Mouse (Mus musculus): Measurements from ENCODE around the gene Fut9. TPM values are rescaled to one million over a fixed set of nuclear protein-coding genes. Genes with fewer than 3 reads are reported as not detected.

Fut9 gene
- not detected for total RNA-seq (2023)

GRCm38 (mm10) chr4:25799476-25800283 is at the start of gene Fut9:
Gene Fut9 (minus strand): TSS chr4:25800244.

